Mouse (Mus musculus): Measurements from ENCODE around the gene Ptger3. TPM values are rescaled to one million over a fixed set of nuclear protein-coding genes. Genes with fewer than 3 reads are reported as not detected.

Gene Ptger3
- polyA plus RNA-seq, 1 experiment from 2014 or later, result 10.3 TPM

DNA sequence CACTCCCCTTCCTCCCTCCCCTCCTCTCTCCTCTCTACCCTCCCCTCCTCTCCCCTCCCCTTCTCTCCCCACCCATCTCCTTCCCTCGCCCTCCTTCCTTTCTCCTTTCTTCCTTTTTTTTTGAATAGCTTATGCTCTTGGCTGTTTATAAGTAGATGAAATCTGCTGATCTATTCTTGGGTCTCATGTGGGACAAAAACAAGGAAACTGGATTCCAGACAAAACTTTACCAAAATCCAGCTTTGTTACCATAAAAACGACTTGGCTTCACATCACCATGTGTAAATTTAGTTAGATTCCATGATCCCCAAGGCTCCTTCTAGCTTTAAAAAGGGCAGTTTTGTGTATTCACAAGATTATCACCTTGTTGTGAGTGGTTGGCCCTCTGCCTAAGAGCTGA, 70.6 kb downstream of the Ptger3 start:
- no peaks in the 10 kb centered on the region for H3K4me1 ChIP-seq (ENCODE audit: insufficient read depth, low read depth, low read length)
- H3K4me3 ChIP-seq (ENCODE audit: low read depth, low read length), result no peak overlapping the region
- 34% methylated on average over 2 of the region's 2 CpGs for WGBS
- no peak overlapping the region for H3K4me2 ChIP-seq (replicated peaks; ENCODE audit: low read depth, low read length)
- DNase-seq (ENCODE audit: low spot score) (no peak), ATAC-seq (no peak)
- no peak for TF ChIP-seq EP300 (IDR thresholded peaks at IDR 0.05)
- no peak for TF ChIP-seq CTCF (IDR thresholded peaks at IDR 0.05)
- no peak overlapping the region for H3K27ac ChIP-seq (ENCODE audit: low read length)
- H3K9ac ChIP-seq (replicated peaks; ENCODE audit: low read depth), result no peak overlapping the region
- H3K9me3 ChIP-seq (ENCODE audit: low read length), result no peaks in the 10 kb centered on the region
- H3K36me3 ChIP-seq (ENCODE audit: insufficient read depth, low read length), result no peaks in the 10 kb centered on the region
- H3K27me3 ChIP-seq (replicated peaks; ENCODE audit: insufficient read depth, low read length), result no peaks in the 10 kb centered on the region

DNA sequence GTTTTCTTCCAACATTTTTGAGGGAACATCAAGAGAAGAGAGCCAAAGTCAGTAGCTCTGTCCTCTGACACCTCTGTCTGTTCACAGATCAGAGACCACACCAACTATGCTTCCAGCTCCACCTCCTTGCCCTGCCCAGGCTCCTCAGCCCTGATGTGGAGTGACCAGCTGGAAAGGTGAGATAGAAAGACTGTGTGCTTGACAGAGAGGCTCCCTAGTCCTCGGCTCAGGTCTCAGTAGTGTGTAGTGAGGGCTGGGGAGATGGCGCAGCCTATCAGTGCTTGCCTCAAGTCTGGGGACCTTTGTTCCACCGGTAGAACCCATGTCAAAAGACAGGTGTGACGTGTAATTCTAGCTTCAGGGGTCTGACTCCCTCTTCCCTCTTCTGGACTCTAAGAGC, 74.9 kb downstream of the Ptger3 start:
- ATAC-seq (no peak), DNase-seq (ENCODE audit: low spot score) (no peak)
- Histone ChIP-seq H3K4me3 (ENCODE audit: low read depth, low read length) (no peak overlapping the region), H3K4me1 (ENCODE audit: insufficient read depth, low read depth, low read length) (no peaks in the 10 kb centered on the region), H3K9ac (replicated peaks; ENCODE audit: low read depth) (no peak overlapping the region), H3K4me2 (replicated peaks; ENCODE audit: low read depth, low read length) (no peak overlapping the region), H3K9me3 (ENCODE audit: low read length) (no peaks in the 10 kb centered on the region), H3K27ac (ENCODE audit: low read length) (no peak overlapping the region), H3K27me3 (replicated peaks; ENCODE audit: insufficient read depth, low read length) (no peaks in the 10 kb centered on the region), H3K36me3 (ENCODE audit: insufficient read depth, low read length) (no peaks in the 10 kb centered on the region)
- TF ChIP-seq EP300 (IDR thresholded peaks at IDR 0.05) (no peak), CTCF (IDR thresholded peaks at IDR 0.05) (no peak)
- WGBS, result 68% methylated on average over 4 of the region's 4 CpGs

DNA sequence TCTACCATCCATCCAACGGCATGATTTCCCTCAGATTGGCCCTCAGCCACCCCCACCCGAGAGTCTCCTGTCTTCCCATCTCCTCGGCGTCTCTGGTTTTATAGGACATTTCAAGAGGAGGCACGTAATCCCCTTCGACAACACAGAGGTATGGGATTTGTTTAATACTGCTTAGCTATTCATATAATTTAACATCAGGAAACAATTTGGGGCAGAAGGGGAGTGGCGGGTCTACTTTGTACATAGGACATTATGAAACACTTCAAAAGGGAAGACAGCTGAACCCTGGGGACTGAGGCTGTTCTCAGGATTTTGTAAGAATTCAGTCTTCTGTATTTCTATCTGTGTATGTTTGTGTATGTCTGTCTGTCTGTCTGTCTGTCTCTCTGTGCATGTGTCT, 94.9 kb downstream of the Ptger3 start:
- TF ChIP-seq CTCF (IDR thresholded peaks at IDR 0.05) (no peak), EP300 (IDR thresholded peaks at IDR 0.05) (no peak)
- Histone ChIP-seq H3K27ac (ENCODE audit: low read length) (no peak overlapping the region), H3K9me3 (ENCODE audit: low read length) (no peaks in the 10 kb centered on the region), H3K4me2 (replicated peaks; ENCODE audit: low read depth, low read length) (no peak overlapping the region), H3K36me3 (ENCODE audit: insufficient read depth, low read length) (no peaks in the 10 kb centered on the region), H3K4me1 (ENCODE audit: insufficient read depth, low read depth, low read length) (no peaks in the 10 kb centered on the region), H3K4me3 (ENCODE audit: low read depth, low read length) (no peak overlapping the region), H3K27me3 (replicated peaks; ENCODE audit: insufficient read depth, low read length) (no peaks in the 10 kb centered on the region), H3K9ac (replicated peaks; ENCODE audit: low read depth) (no peak overlapping the region)
- 72% methylated on average over 7 of the region's 7 CpGs for WGBS
- ATAC-seq, result 0 out of 2 replicates have a peak, but pooled peaks have one; percentile 17
- no peak for DNase-seq (ENCODE audit: low spot score)

DNA sequence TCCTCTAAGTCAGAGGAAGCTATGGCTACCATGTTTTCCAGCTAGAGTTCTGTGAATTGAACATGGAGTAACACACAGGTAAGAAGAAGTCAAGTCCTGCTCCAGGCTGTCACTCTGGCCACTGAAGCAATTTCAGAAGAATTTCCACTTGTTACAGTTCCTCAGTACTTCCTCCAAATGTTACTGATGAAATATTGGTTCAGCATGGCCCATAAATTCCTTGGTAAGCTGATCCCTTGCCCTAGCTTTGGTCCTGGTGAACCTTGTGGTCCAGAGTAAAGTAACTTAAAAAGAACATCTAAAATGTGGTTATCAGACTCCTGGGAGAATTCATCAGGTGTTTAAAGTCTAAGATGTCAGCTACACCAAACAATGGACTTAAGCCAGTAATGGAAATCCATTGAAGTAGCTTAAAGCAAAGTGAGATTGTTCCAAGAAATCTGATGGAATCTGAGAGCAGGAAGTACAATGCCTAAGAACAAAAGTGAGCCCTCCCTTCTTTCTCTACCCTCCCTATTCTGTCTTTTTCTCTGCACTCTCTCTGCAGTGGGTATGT, 97.9 kb downstream of the Ptger3 start:
- H3K4me3 ChIP-seq (ENCODE audit: low read depth, low read length), result no peak overlapping the region
- no peaks in the 10 kb centered on the region for H3K9me3 ChIP-seq (ENCODE audit: low read length)
- no peak overlapping the region for H3K4me2 ChIP-seq (replicated peaks; ENCODE audit: low read depth, low read length)
- no peaks in the 10 kb centered on the region for H3K4me1 ChIP-seq (ENCODE audit: insufficient read depth, low read depth, low read length)
- no peaks in the 10 kb centered on the region for H3K27me3 ChIP-seq (replicated peaks; ENCODE audit: insufficient read depth, low read length)
- H3K9ac ChIP-seq (replicated peaks; ENCODE audit: low read depth), result no peak overlapping the region
- ATAC-seq, result no peak
- H3K27ac ChIP-seq (ENCODE audit: low read length), result no peak overlapping the region
- no peaks in the 10 kb centered on the region for H3K36me3 ChIP-seq (ENCODE audit: insufficient read depth, low read length)
- no peak for TF ChIP-seq CTCF (IDR thresholded peaks at IDR 0.05)
- TF ChIP-seq EP300 (IDR thresholded peaks at IDR 0.05), result no peak
- DNase-seq (ENCODE audit: low spot score), result no peak

DNA sequence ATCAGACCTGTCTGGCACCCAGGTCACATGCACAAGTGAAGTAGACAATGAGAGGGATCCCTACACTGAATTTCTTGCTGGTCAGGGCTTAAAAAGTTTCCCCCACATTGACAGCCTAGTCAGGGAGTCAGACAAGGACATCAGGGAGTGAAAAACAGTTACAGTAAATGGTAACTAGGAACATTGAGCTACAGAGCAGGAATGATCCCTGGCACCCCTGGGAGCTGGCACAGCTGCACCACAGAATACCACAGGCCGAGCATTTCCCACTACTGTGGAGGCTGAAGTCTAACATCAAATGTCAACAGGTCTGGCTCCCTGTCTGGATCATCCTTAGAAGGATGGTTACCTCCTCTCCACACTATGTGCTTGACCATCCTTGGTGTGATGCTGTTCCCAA, 98.8 kb downstream of the Ptger3 start:
- Histone ChIP-seq H3K4me1 (ENCODE audit: insufficient read depth, low read depth, low read length) (no peaks in the 10 kb centered on the region), H3K27me3 (replicated peaks; ENCODE audit: insufficient read depth, low read length) (no peaks in the 10 kb centered on the region), H3K4me2 (replicated peaks; ENCODE audit: low read depth, low read length) (no peak overlapping the region), H3K9me3 (ENCODE audit: low read length) (no peaks in the 10 kb centered on the region), H3K27ac (ENCODE audit: low read length) (no peak overlapping the region), H3K36me3 (ENCODE audit: insufficient read depth, low read length) (no peaks in the 10 kb centered on the region), H3K4me3 (ENCODE audit: low read depth, low read length) (no peak overlapping the region), H3K9ac (replicated peaks; ENCODE audit: low read depth) (no peak overlapping the region)
- DNase-seq (ENCODE audit: low spot score) (no peak), ATAC-seq (no peak)
- no peak for TF ChIP-seq EP300 (IDR thresholded peaks at IDR 0.05)
- 32% methylated on average over 1 of the region's 1 CpGs for WGBS

DNA sequence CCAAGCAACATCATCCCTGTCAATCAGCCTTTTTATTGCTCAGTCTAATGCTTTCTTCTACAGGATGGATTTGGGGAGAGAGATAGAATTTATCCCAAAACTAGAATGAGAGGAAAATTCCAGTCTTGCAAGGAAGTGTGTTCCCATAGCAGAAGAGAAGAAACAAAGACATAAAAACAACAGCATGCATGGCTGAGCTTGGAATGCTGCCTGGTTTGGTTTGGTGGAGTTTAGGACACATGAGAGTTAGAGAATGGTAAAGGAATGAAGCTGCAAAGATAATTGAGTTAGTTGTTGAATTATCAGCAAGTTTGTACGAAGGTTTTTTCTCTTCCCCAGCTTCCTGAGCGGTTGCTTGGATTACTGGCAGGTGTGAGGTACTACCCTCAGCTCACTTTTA, 99.5 kb downstream of the Ptger3 start:
- H3K4me3 ChIP-seq (ENCODE audit: low read depth, low read length), result no peak overlapping the region
- TF ChIP-seq CTCF (IDR thresholded peaks at IDR 0.05) (no peak), EP300 (IDR thresholded peaks at IDR 0.05) (no peak)
- H3K4me2 ChIP-seq (replicated peaks; ENCODE audit: low read depth, low read length), result no peak overlapping the region
- no peaks in the 10 kb centered on the region for H3K9me3 ChIP-seq (ENCODE audit: low read length)
- no peak overlapping the region for H3K9ac ChIP-seq (replicated peaks; ENCODE audit: low read depth)
- WGBS, result 52% methylated on average over 2 of the region's 2 CpGs
- no peak overlapping the region for H3K27ac ChIP-seq (ENCODE audit: low read length)
- H3K4me1 ChIP-seq (ENCODE audit: insufficient read depth, low read depth, low read length), result no peaks in the 10 kb centered on the region
- ATAC-seq (no peak), DNase-seq (ENCODE audit: low spot score) (no peak)
- H3K27me3 ChIP-seq (replicated peaks; ENCODE audit: insufficient read depth, low read length), result no peaks in the 10 kb centered on the region
- no peaks in the 10 kb centered on the region for H3K36me3 ChIP-seq (ENCODE audit: insufficient read depth, low read length)

DNA sequence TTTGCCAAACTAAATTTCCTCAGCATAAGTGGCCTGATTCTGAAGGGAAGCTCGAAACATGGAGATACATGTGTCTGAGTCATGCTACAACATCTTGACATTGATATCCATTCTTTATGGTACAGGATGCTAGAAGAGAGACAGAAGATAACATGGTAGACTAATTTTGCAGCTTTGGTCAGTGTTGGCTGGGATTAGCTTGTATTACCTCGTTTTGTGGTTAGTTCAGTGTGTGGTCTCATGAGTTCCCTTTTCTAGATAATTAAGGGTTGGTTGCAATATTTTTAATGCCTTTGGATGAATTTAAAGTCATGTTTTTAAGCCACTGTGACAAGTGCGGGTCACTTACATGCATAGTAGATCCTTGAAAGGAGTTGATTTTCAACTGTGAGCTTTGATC, 119.4 kb downstream of the Ptger3 start:
- TF ChIP-seq CTCF (IDR thresholded peaks at IDR 0.05) (no peak), EP300 (IDR thresholded peaks at IDR 0.05) (no peak)
- Histone ChIP-seq H3K27me3 (replicated peaks; ENCODE audit: insufficient read depth, low read length) (no peaks in the 10 kb centered on the region), H3K27ac (ENCODE audit: low read length) (no peak overlapping the region), H3K9me3 (ENCODE audit: low read length) (no peaks in the 10 kb centered on the region), H3K4me3 (ENCODE audit: low read depth, low read length) (no peak overlapping the region), H3K4me2 (replicated peaks; ENCODE audit: low read depth, low read length) (no peak overlapping the region), H3K36me3 (ENCODE audit: insufficient read depth, low read length) (no peaks in the 10 kb centered on the region), H3K4me1 (ENCODE audit: insufficient read depth, low read depth, low read length) (no peaks in the 10 kb centered on the region), H3K9ac (replicated peaks; ENCODE audit: low read depth) (no peak overlapping the region)
- WGBS, result 74% methylated on average over 3 of the region's 3 CpGs
- DNase-seq (ENCODE audit: low spot score), result no peak
- ATAC-seq, result no peak
